Mouse (Mus musculus) olfactory bulb, adult 2 months (tissue): ENCODE measurements around the gene Ccdc62.

Experiments
- CTCF ChIP-seq: fragments of 200-500 bp; IDR thresholded peaks from 2 replicates; pipeline ENCODE4 v1.5.1; 2012; ENCODE audit warnings: low read depth, mild to moderate bottlenecking, low read length, moderate library complexity; ENCODE audit not compliant: insufficient read depth
- POLR2A ChIP-seq: fragments of 200-500 bp; IDR thresholded peaks from 2 replicates; pipeline ENCODE4 v1.6.1; 2012; ENCODE audit warnings: mild to moderate bottlenecking, low read depth, low read length, moderate library complexity; ENCODE audit not compliant: insufficient read depth

- no peak for TF ChIP-seq CTCF
- TF ChIP-seq POLR2A, result no peak
These were observed 29.6 kb downstream of the Ccdc62 start for GRCm38 (mm10) chr5:123960129-123960528.
